Mouse (Mus musculus) spleen, adult 2 months (tissue): ENCODE results near the gene Tnf.

Experiments
- CTCF ChIP-seq: fragments of 200-500 bp; IDR thresholded peaks from 2 replicates; pipeline ENCODE4 v1.5.1; 2011; ENCODE audit warnings: mild to moderate bottlenecking, inconsistent platforms; ENCODE audit not compliant: insufficient read depth, insufficient read length, insufficient replicate concordance; ENCODE audit errors: extremely low read depth
- POLR2A ChIP-seq: fragments of 200-500 bp; IDR thresholded peaks from 2 replicates; pipeline ENCODE4 v1.6.1; 2011; ENCODE audit warnings: low read depth, low read length, inconsistent platforms

DNA sequence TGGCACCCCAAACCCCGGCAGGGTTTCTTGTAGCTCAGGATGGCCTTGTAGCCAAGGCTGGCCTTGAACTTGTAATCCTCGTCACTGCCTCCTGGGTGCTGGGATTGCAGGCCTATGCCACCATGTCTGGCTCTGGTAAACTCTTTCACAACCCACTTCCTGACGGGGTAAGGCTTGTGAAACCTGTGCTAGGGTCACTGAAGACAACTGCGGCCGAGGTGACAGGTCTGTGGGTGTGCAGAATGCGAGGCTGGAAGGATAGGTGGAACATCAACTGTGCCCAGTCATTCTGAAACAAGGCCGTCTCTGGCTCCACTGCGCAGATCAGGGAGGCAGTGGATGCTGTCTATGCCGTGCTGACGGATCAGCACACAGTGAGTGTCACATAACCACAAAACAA, 29.2 kb upstream of the Tnf start:
- TF ChIP-seq POLR2A: no peak
- TF ChIP-seq CTCF: no peak
